Mouse (Mus musculus): ENCODE measurements at regions not wholly inside any gene's neighbourhood (a gene's known extent, or its start where the extent isn't known, plus 50 kb on each side); places are given as distances from the start of the nearest gene placed in this dataset.

DNA sequence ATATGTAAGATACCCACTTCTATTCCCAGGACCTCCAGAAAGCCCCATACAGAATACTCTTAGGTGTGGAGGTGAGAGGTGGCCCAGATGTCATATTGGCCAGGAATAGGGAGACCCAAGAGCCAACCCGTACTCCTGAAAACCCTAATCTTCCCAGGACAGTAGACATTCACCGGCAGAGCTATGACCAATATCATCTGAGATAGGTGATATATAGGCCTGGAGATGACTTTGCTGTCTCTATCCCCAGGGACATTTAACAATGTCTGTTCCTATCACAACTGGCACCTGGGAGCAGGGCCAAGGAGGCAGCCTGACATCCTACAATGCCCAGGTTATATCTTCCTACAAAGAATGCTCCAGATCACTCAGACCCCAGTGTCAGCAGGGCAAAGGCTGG is 140.0 kb upstream of the D7Ertd443e start:
- TF ChIP-seq POLR2A (IDR thresholded peaks at IDR 0.05; ENCODE audit: extremely low read depth, insufficient read depth, low read length) = no peak
- no peak for TF ChIP-seq CTCF (IDR thresholded peaks at IDR 0.05; ENCODE audit: low read depth, low read length)

All from liver, adult 2 months (tissue).